Mouse (Mus musculus) midbrain, embryonic 12.5 days (tissue): Measurements from ENCODE around the gene Sgsm1. TPM values are rescaled to one million over a fixed set of nuclear protein-coding genes. Genes with fewer than 3 reads are reported as not detected.

Experiments
- ATAC-seq: fragments of 200-750 bp; cut with Nextera tagmentation; 2 replicates; pipeline ENCODE4 v1.8.0; 2017; ENCODE audit warnings: low read depth, moderate TSS enrichment, moderate library complexity; ENCODE audit not compliant: low FRiP score
- H3K27ac ChIP-seq: fragments of 300-500 bp; sonication (generic); replicated peaks from 2 replicates; pipeline ENCODE4 v1.5.1; 2016; ENCODE audit warnings: mild to moderate bottlenecking
- H3K27me3 ChIP-seq: fragments of 300-500 bp; sonication (generic); 2 replicates; pipeline ENCODE4 v1.6.1; 2016; ENCODE audit warnings: mild to moderate bottlenecking
- H3K36me3 ChIP-seq: fragments of 300-500 bp; sonication (generic); 2 replicates; pipeline ENCODE4 v1.6.1; 2016
- H3K4me1 ChIP-seq: fragments of 300-500 bp; sonication (generic); 2 replicates; pipeline ENCODE4 v1.6.1; 2016
- H3K4me2 ChIP-seq: fragments of 300-500 bp; sonication (generic); replicated peaks from 2 replicates; pipeline ENCODE4 v1.6.1; 2016; ENCODE audit warnings: mild to moderate bottlenecking, moderate library complexity
- H3K4me3 ChIP-seq: fragments of 300-500 bp; sonication (generic); 2 replicates; pipeline ENCODE4 v1.5.1; 2016; ENCODE audit warnings: mild to moderate bottlenecking
- H3K9ac ChIP-seq: fragments of 300-500 bp; sonication (generic); replicated peaks from 2 replicates; pipeline ENCODE4 v1.6.1; 2016; ENCODE audit warnings: mild to moderate bottlenecking, moderate library complexity
- H3K9me3 ChIP-seq: fragments of 300-500 bp; sonication (generic); 2 replicates; pipeline ENCODE4 v1.6.1; 2016; ENCODE audit warnings: mild to moderate bottlenecking
- WGBS: fragments of 180-500 bp; shearing (Covaris S2); methylation state at CpG from one replicate; pipeline ENCODE4 v1.1.7; 2016; 5-methylcytosine and 5-hydroxymethylcytosine counted together
- polyA plus RNA-seq: library from polyadenylated mRNA; unstranded; fragments of >200 nt; fragmentation: Nextera tagmentation; extraction: Ambion mirVana; gene quantifications from 2 replicates; pipeline ENCODE4 v1.2.1, GENCODE M21; 2016

Gene Sgsm1
- polyA plus RNA-seq, 1 experiment from 2014 or later = 19.5 TPM

DNA sequence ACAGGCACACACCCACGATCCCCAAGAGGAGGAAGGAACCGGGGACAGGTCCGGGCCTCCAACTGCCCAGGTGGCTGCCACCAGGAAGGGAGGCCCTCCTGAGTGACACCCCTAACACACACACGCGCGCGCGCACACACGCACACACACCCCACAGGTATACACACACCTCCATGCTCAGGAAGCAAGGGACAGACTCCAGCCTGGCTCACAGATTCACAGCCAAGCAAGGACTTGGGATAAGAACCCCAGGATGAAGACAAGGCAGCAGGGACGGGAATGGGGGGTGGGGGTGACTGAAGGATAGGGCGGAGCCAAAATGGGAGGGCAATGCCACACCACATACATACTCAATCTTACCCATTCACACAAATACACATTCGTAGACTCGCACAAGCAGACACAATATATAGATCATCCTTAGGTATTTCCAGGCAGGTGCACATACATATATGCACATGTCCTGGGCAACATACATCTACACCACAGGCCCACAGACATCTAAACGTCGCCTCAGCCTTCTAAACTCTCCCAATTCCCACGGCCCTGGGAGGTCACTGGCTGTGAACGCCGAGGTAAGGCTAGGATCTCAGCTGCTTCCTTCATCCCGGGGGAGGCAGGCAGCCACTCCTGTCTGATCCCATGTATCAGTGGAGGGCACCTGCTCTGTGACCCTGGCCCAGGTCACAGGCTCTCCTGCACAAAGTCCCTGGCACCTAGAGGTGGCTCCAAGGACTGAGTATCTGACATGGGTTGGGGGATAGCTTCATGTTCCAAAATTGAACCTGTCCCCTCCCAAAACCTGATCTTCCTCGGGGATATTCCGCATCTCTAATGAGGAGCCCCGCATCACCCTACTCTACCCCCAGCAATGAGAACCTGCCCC is 852 bp downstream of the Sgsm1 start:
- Histone ChIP-seq H3K4me1 (peaks cover 43% of the 10 kb centered on the region), H3K4me2 (peak overlapping the region; percentile 83), H3K36me3 (no peaks in the 10 kb centered on the region), H3K9ac (peak overlapping the region; percentile 77), H3K27ac (no peak overlapping the region), H3K9me3 (no peaks in the 10 kb centered on the region), H3K4me3 (peak overlapping the region; percentile 70), H3K27me3 (peaks cover 57% of the 10 kb centered on the region)
- 61% methylated on average over 22 of the region's 22 CpGs for WGBS
- no peak for ATAC-seq

- ATAC-seq = peak; percentile 81
- Histone ChIP-seq H3K27ac (peak overlapping the region; percentile 94), H3K4me3 (peak overlapping the region; percentile 40), H3K36me3 (no peaks in the 10 kb centered on the region), H3K4me1 (peaks cover 47% of the 10 kb centered on the region), H3K9me3 (no peaks in the 10 kb centered on the region), H3K9ac (peak overlapping the region; percentile 46; the same call in 1 of the 2 replicates), H3K27me3 (peaks cover 40% of the 10 kb centered on the region), H3K4me2 (peak overlapping the region; percentile 63)
- WGBS = 2% methylated on average over 25 of the region's 25 CpGs
Measured at GRCm38 (mm10) chr5:113306750-113307477, 3.7 kb downstream of the Sgsm1 start.

DNA sequence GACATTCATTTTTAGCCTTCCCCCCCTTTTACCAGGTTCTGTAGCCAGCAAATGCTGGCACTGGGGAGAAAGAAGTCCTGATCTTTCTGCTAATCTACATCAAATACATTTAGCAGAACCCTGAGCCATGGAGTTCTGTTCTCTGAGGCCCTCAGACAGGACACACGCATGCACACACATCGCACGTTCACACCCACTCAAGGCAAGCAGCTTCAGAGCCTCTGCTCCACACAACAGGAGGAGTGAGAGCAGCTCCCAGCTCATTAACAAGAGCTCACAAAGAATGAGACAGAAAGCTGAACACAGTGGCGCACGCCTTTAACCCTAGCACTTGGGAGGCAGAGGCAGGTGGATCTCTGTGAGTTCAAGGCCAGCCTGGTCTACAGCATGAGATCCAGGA is 6.1 kb downstream of the Sgsm1 start:
- no peak overlapping the region for H3K4me2 ChIP-seq
- peaks cover 43% of the 10 kb centered on the region for H3K4me1 ChIP-seq
- ATAC-seq = no peak
- WGBS = 88% methylated on average over 5 of the region's 5 CpGs
- no peak overlapping the region for H3K4me3 ChIP-seq
- 0 out of 2 replicates have a peak overlapping the region, but pooled peaks have one; percentile 8 for H3K27ac ChIP-seq
- no peaks in the 10 kb centered on the region for H3K9me3 ChIP-seq
- H3K9ac ChIP-seq = no peak overlapping the region
- peaks cover 26% of the 10 kb centered on the region for H3K27me3 ChIP-seq
- H3K36me3 ChIP-seq = no peaks in the 10 kb centered on the region

DNA sequence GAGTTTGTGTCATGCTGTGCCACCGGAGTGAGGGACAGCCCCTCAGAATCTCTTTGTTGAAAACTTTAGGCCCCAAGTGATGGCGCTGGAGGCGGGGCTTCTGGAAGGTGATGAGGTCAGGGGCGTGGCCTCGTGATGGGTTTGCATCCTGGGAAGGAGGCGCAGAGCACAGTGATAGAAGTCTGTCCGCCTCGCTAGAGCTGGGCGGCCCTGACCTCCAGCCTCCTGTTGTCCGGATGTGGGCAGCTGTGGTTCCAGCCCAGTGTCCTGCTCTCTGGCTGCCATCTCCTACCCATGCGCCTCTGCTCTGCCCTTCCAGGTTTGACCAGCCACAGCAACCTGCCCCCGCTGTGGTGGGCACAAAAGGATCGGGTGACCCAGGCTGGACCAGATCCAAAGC is 8.7 kb downstream of the Sgsm1 start:
- Histone ChIP-seq H3K4me1 (peaks cover 30% of the 10 kb centered on the region), H3K9me3 (no peaks in the 10 kb centered on the region), H3K4me2 (no peak overlapping the region), H3K4me3 (no peak overlapping the region), H3K27me3 (peaks cover 23% of the 10 kb centered on the region), H3K36me3 (0 out of 2 replicates have a peak, but pooled peaks cover 3% of the 10 kb centered on the region), H3K9ac (no peak overlapping the region), H3K27ac (no peak overlapping the region)
- WGBS = 18% methylated on average over 13 of the region's 13 CpGs
- no peak for ATAC-seq

GRCm38 (mm10) chr5:113300148-113300889 is 10.3 kb downstream of the Sgsm1 start:
- WGBS = 80% methylated on average over 22 of the region's 22 CpGs
- H3K4me1 ChIP-seq = peaks cover 24% of the 10 kb centered on the region; the same call in 1 of the 2 replicates
- no peak for ATAC-seq

GRCm38 (mm10) chr5:113299433-113299832 is 11.2 kb downstream of the Sgsm1 start:
- Histone ChIP-seq H3K4me3 (no peak overlapping the region), H3K9me3 (no peaks in the 10 kb centered on the region), H3K4me1 (peaks cover 24% of the 10 kb centered on the region; the same call in 1 of the 2 replicates), H3K27ac (no peak overlapping the region), H3K9ac (no peak overlapping the region), H3K27me3 (peaks cover 19% of the 10 kb centered on the region), H3K4me2 (no peak overlapping the region), H3K36me3 (0 out of 2 replicates have a peak, but pooled peaks cover 3% of the 10 kb centered on the region)
- whole genome bisulfite sequencing = 43% methylated on average over 9 of the region's 9 CpGs
- no peak for ATAC-seq

More at GRCm38 (mm10) chr5:113300148-113300889, 10.3 kb downstream of the Sgsm1 start:
- H3K36me3 ChIP-seq = 0 out of 2 replicates have a peak, but pooled peaks cover 3% of the 10 kb centered on the region
- no peak overlapping the region for H3K9ac ChIP-seq
- peaks cover 23% of the 10 kb centered on the region for H3K27me3 ChIP-seq
- no peak overlapping the region for H3K27ac ChIP-seq
- H3K4me2 ChIP-seq = no peak overlapping the region
- no peaks in the 10 kb centered on the region for H3K9me3 ChIP-seq
- no peak overlapping the region for H3K4me3 ChIP-seq

- H3K27me3 ChIP-seq = peaks cover 19% of the 10 kb centered on the region
- WGBS = 70% methylated on average over 6 of the region's 6 CpGs
- ATAC-seq = no peak
- H3K9ac ChIP-seq = no peak overlapping the region
- no peaks in the 10 kb centered on the region for H3K9me3 ChIP-seq
- 0 out of 2 replicates have a peak, but pooled peaks cover 3% of the 10 kb centered on the region for H3K36me3 ChIP-seq
- no peak overlapping the region for H3K27ac ChIP-seq
- H3K4me3 ChIP-seq = no peak overlapping the region
- H3K4me2 ChIP-seq = no peak overlapping the region
- peaks cover 24% of the 10 kb centered on the region; the same call in 1 of the 2 replicates for H3K4me1 ChIP-seq
Measured at GRCm38 (mm10) chr5:113298826-113299225, 11.8 kb downstream of the Sgsm1 start.

- Histone ChIP-seq H3K4me1 (peaks cover 24% of the 10 kb centered on the region; the same call in 1 of the 2 replicates), H3K4me3 (no peak overlapping the region), H3K4me2 (no peak overlapping the region), H3K36me3 (0 out of 2 replicates have a peak, but pooled peaks cover 3% of the 10 kb centered on the region), H3K27ac (no peak overlapping the region), H3K9me3 (no peaks in the 10 kb centered on the region), H3K27me3 (peaks cover 25% of the 10 kb centered on the region), H3K9ac (no peak overlapping the region; the same call in 1 of the 2 replicates)
- 27% methylated on average over 12 of the region's 12 CpGs for WGBS
- no peak for ATAC-seq
Measured at GRCm38 (mm10) chr5:113298040-113298439, 12.5 kb downstream of the Sgsm1 start.

DNA sequence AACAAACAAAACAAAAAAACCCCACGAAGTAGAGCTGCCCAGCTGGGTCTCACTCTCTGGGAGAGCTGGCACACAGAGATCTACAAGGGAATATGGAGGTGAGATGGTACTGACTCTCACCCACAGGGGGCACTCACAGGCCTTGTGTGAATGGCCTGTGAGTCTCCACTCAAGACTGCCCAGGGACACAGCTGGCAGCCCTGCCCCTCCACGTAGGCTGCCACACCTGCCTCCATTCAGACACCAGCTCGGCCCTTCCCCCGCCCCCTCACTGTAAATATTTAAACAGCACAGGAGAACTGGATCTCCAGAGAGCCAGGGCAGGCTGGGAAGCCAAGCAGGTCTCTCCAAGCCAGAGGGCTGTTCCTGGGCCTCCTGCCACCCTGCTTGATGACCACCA is 14.8 kb downstream of the Sgsm1 start:
- Histone ChIP-seq H3K27ac (no peak overlapping the region), H3K4me2 (no peak overlapping the region), H3K9ac (no peak overlapping the region), H3K4me1 (peaks cover 25% of the 10 kb centered on the region), H3K27me3 (peaks cover 38% of the 10 kb centered on the region), H3K4me3 (no peak overlapping the region), H3K36me3 (0 out of 2 replicates have a peak, but pooled peaks cover 3% of the 10 kb centered on the region), H3K9me3 (no peaks in the 10 kb centered on the region)
- ATAC-seq = no peak
- WGBS = 48% methylated on average over 4 of the region's 4 CpGs

DNA sequence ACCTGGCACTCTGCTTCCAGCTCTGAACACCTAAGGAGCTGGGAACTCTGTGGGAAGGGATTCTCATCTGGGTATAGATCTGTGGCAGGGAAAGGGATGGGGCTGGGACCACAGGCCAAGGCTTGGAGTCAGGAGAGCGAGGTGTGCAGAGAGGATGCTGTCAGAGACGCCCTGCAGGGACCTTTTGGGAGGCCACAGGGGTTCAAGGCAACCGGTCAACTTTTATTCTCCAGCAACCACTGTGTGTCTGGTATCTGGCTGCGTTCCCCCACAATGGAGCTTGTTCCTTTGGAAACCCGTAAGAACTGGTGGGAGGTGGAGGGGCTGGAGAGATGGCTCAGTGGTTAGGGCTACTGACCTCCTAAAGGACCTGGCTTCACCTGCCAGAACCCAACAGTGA is 16.0 kb downstream of the Sgsm1 start:
- peaks cover 25% of the 10 kb centered on the region for H3K4me1 ChIP-seq
- ATAC-seq = no peak
- no peak overlapping the region for H3K27ac ChIP-seq
- H3K4me3 ChIP-seq = no peak overlapping the region
- H3K9ac ChIP-seq = no peak overlapping the region
- H3K27me3 ChIP-seq = peaks cover 46% of the 10 kb centered on the region
- 79% methylated on average over 5 of the region's 5 CpGs for WGBS
- H3K9me3 ChIP-seq = no peaks in the 10 kb centered on the region
- 0 out of 2 replicates have a peak, but pooled peaks cover 3% of the 10 kb centered on the region for H3K36me3 ChIP-seq
- no peak overlapping the region for H3K4me2 ChIP-seq

GRCm38 (mm10) chr5:113293446-113293845 is 17.1 kb downstream of the Sgsm1 start:
- peaks cover 21% of the 10 kb centered on the region for H3K4me1 ChIP-seq
- no peaks in the 10 kb centered on the region for H3K9me3 ChIP-seq
- H3K4me2 ChIP-seq = no peak overlapping the region
- H3K9ac ChIP-seq = no peak overlapping the region
- no peaks in the 10 kb centered on the region for H3K36me3 ChIP-seq
- no peak overlapping the region for H3K27ac ChIP-seq
- H3K27me3 ChIP-seq = peaks cover 46% of the 10 kb centered on the region
- WGBS = 88% methylated on average over 4 of the region's 4 CpGs
- no peak overlapping the region for H3K4me3 ChIP-seq
- no peak for ATAC-seq
